Mouse (Mus musculus): ENCODE measurements around the gene Rims1.

DNA sequence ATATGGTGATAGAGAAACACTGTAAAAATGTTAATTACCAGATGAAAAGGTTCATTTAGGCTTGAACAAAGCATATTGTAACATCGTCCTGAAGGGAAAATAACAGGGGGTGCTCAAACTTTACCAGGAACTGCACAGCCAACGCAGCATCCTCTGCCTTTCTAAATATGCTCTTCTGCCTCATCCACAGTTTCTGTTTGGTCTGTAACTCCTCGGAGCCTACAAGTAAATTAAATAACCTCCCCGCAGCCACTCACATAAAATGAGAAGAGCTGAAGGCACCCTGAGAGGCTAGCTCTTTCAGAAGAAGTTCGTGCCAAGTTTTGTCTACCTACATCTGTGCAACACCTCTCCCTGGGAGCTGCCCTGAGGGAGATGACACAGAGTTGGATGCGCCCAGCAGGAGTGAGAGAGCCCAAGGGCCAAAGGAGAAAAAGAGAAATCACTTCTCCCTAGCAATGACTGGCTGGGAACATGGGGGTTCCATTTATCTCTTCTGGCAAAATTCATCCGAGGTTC is 16.3 kb downstream of the Rims1 start:
- TF ChIP-seq CTCF (IDR thresholded peaks at IDR 0.05; ENCODE audit: borderline replicate concordance, insufficient read depth, low read length), result no peak
- TF ChIP-seq POLR2A (IDR thresholded peaks at IDR 0.05; ENCODE audit: low read depth, low read length), result no peak
